Mouse (Mus musculus) lung, embryonic 16.5 days (tissue): Measurements from ENCODE around the gene Lhx6. TPM values are rescaled to one million over a fixed set of nuclear protein-coding genes. Genes with fewer than 3 reads are reported as not detected.

Experiments used
- ATAC-seq: fragments of 200-750 bp; cut with Nextera tagmentation; 2 replicates; pipeline ENCODE4 v1.8.0; 2017; ENCODE audit warnings: low read depth, mild to moderate bottlenecking, moderate library complexity
- H3K27ac ChIP-seq: fragments of 300-500 bp; sonication (generic); 2 replicates; pipeline ENCODE4 v1.5.1; 2014; ENCODE audit warnings: mild to moderate bottlenecking, control low read depth, low read length
- H3K27me3 ChIP-seq: fragments of 300-500 bp; sonication (generic); 2 replicates; pipeline ENCODE4 v1.6.1; 2014; ENCODE audit warnings: low read depth, low read length, mixed read lengths; ENCODE audit not compliant: control insufficient read depth, insufficient read depth
- H3K36me3 ChIP-seq: fragments of 300-500 bp; sonication (generic); 2 replicates; pipeline ENCODE4 v1.6.1; 2014; ENCODE audit warnings: low read length; ENCODE audit not compliant: control insufficient read depth, insufficient read depth
- H3K4me1 ChIP-seq: fragments of 300-500 bp; sonication (generic); replicated peaks from 2 replicates; pipeline ENCODE4 v1.6.1; 2014; ENCODE audit warnings: low read length, mixed read lengths; ENCODE audit not compliant: control insufficient read depth, insufficient read depth
- H3K4me2 ChIP-seq: fragments of 300-500 bp; sonication (generic); 2 replicates; pipeline ENCODE4 v1.6.1; 2014; ENCODE audit warnings: low read depth, low read length, control low read depth
- H3K4me3 ChIP-seq: fragments of 300-500 bp; sonication (generic); 2 replicates; pipeline ENCODE4 v1.5.1; 2014; ENCODE audit warnings: mild to moderate bottlenecking, low read length, control low read depth
- H3K9ac ChIP-seq: fragments of 300-500 bp; sonication (generic); 2 replicates; pipeline ENCODE4 v1.6.1; 2014; ENCODE audit warnings: low read length, control low read depth
- H3K9me3 ChIP-seq: fragments of 300-500 bp; sonication (generic); 2 replicates; pipeline ENCODE4 v1.6.1; 2016; ENCODE audit warnings: low read length; ENCODE audit not compliant: control insufficient read depth
- whole genome bisulfite sequencing: fragments of 180-500 bp; shearing (Covaris S2); extraction: QIAGEN DNeasy Blood & Tissue Kit; methylation state at CpG from one replicate; pipeline ENCODE4 v1.1.7; 2014; 5-methylcytosine and 5-hydroxymethylcytosine counted together
- polyA plus RNA-seq: library from polyadenylated mRNA; unstranded; fragments of >200 nt; fragmentation: Nextera tagmentation; extraction: Ambion mirVana; gene quantifications from 2 replicates; pipeline ENCODE4 v1.2.1, GENCODE M21; 2015

The Lhx6 gene
- polyA plus RNA-seq, 1 experiment from 2014 or later: 4.7 TPM

DNA sequence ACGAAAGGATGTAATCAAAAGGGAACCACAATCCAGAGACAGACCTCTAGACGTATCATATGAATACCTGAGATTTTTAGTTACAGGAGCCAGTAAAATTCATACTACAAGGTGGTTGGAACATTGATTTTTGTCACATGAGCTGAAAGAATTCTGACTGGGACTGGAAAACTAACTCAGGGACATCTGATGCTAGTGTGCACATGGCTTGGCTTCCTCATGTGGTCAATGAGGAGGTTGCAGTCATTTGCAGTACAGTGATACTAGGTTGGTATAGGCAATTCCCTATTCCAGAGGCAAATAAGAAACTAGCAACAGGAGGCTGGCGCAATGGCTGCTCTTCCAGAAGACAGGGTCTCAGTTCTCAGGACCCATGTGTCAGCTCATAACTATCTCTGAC is 7.4 kb upstream of the Lhx6 start:
- Histone ChIP-seq H3K9me3 (no peaks in the 10 kb centered on the region), H3K4me3 (no peak overlapping the region), H3K36me3 (peaks cover 14% of the 10 kb centered on the region), H3K4me2 (no peak overlapping the region), H3K27me3 (peaks cover 22% of the 10 kb centered on the region), H3K9ac (no peak overlapping the region), H3K27ac (no peak overlapping the region), H3K4me1 (no peaks in the 10 kb centered on the region)
- no peak for ATAC-seq
- WGBS: 71% methylated on average over 3 of the region's 3 CpGs

DNA sequence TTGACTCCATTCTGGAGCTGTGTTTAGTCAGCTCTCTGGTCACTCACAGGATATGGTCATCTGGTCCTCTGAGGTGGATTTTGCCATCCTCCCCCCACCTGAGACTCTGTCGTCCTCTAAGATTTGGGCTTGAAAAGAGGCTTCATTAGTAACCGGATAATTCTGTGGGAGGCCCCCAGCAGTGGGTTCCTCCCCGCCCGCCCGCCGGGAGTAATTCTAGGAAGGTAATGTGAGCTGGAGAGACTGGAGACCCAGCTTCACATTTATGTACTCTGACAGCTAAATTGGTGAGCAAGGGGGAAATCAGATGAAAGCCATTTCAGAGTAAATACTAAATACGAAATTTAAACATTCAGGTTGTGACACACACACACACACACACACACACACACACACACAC is 3.4 kb upstream of the Lhx6 start:
- Histone ChIP-seq H3K27me3 (peaks cover 58% of the 10 kb centered on the region), H3K36me3 (no peaks in the 10 kb centered on the region), H3K27ac (no peak overlapping the region), H3K4me1 (peaks cover 12% of the 10 kb centered on the region), H3K9me3 (no peaks in the 10 kb centered on the region), H3K4me2 (no peak overlapping the region), H3K9ac (no peak overlapping the region), H3K4me3 (no peak overlapping the region)
- no peak for ATAC-seq
- WGBS: 7% methylated on average over 7 of the region's 7 CpGs

DNA sequence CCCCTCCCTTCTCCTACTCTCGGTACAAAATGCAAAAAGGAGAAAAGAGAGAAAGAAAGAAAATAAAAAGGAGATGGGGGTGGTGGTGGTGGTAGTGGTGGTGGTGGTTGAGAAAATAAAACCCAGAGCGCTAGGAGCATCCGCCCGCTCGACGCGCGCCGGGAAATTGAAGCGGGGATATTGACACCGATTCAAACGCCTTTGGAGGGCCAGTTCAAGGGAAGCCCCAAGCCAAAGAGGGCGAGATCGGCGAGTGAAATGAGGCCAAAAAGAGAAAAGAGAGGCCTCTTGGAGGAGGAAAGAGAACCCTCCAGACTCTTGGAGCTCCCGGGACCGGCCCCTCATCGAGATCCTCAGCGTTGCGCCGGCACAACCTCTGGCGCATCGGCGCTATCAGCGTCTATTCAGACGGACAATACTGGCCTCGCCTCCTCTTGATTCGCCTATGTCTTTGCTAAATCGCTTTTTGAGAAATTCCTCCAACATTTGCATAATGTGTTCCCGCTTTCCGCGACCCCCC is 712 bp downstream of the Lhx6 start:
- H3K9me3 ChIP-seq: no peaks in the 10 kb centered on the region
- peaks cover 85% of the 10 kb centered on the region for H3K27me3 ChIP-seq
- H3K4me1 ChIP-seq: peaks cover 25% of the 10 kb centered on the region
- H3K27ac ChIP-seq: no peak overlapping the region
- peak overlapping the region; percentile 77 for H3K4me2 ChIP-seq
- peak overlapping the region; percentile 67 for H3K9ac ChIP-seq
- peak overlapping the region; percentile 56 for H3K4me3 ChIP-seq
- under 1% methylated on average over 32 of the region's 32 CpGs for WGBS
- ATAC-seq: 0 out of 2 replicates have a peak, but pooled peaks have one; percentile 15
- no peaks in the 10 kb centered on the region for H3K36me3 ChIP-seq

DNA sequence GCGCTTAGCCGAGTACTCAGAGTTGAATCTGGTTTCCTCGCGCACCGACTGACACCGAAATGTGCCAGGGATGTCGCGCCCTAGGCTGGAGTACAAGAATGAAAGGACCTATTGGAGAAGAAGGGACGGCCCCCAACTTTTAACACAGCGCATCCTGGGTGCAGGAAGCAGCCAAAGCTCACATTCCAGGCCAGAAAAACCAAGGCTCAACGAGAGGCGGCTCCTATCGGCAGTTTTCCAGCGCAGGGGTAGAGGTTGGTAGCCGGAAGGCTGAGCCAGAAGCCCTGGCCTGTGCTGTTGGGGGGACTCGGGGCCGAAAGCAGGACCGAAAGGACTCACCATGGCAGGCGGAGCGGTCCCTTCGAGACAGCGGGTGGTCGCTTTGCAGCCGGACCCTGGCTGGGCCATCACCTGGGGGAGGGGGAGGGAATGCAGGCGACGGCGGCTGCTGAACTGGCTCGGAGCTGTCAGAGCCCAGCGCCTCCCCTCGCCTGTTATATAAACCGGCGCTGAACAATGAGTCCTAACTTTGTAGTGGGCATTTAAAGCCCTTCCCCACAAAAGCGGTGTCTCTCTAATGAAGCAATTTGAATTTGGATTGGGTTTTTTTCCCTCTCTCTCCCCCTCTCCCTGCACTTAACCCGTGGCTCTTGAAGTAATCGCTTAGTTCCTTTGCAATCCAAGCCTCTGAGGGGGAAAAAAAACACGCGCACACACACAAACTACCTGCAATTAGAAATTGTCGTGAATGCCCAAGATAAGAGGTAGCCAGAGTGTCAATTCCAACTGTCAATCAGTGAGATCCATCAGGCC is 1.4 kb downstream of the Lhx6 start:
- ATAC-seq: no peak
- Histone ChIP-seq H3K4me3 (peak overlapping the region; percentile 56), H3K9me3 (no peaks in the 10 kb centered on the region), H3K36me3 (no peaks in the 10 kb centered on the region), H3K9ac (peak overlapping the region; percentile 53), H3K4me2 (peak overlapping the region; percentile 77), H3K27me3 (peaks cover 87% of the 10 kb centered on the region), H3K27ac (no peak overlapping the region), H3K4me1 (peaks cover 25% of the 10 kb centered on the region)
- WGBS: 2% methylated on average over 38 of the region's 38 CpGs

DNA sequence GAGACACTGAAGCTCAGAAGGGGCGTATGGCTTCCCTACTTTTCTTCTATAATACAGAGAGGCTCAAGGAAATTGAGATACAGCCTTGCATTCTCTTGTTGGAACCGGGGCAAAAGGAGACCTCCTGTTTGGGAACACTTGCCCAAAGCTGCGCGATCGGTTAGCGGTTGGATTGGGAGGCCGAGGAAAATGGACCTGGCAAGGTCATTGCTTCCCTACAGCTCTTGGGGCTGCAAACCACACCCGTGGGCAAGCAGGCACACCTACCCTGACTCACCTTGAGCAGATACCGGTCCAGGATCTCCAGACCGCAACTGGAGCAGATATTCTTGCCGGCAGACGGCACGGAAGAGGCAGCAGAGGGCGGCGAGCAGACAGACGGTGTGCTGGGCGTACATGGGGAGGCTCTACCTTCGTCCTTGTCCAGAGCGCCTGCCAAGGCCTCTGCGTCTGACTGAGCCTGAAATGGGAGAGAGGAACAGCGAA is 2.1 kb downstream of the Lhx6 start:
- Histone ChIP-seq H3K36me3 (no peaks in the 10 kb centered on the region), H3K9me3 (no peaks in the 10 kb centered on the region), H3K4me1 (peaks cover 25% of the 10 kb centered on the region), H3K9ac (peak overlapping the region; percentile 53; the same call in 1 of the 2 replicates), H3K27ac (no peak overlapping the region), H3K4me2 (peak overlapping the region; percentile 77), H3K27me3 (peaks cover 88% of the 10 kb centered on the region), H3K4me3 (peak overlapping the region; percentile 56)
- no peak for ATAC-seq
- WGBS: 5% methylated on average over 21 of the region's 21 CpGs

DNA sequence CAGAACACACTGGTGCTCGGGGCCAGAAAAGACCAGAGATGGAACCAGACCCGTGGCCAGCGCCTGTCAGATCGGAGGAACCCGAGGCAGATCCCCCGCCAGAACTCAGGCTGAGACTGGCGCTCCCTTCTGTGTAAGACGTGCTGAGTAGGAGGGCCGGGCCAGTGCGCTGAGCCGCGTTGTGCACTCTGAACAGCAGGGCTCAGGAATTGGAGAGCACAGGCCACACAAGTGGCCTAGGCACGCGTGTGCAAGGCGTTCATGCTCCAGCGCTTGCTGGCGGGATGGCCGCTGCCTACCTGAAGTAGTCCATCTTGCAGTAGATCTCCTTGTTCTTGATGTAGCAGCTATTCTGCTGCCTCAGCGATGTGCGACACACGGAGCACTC is 2.7 kb downstream of the Lhx6 start:
- Histone ChIP-seq H3K4me3 (peak overlapping the region; percentile 56), H3K4me2 (peak overlapping the region; percentile 77), H3K4me1 (peaks cover 25% of the 10 kb centered on the region), H3K9ac (0 out of 2 replicates have a peak overlapping the region, but pooled peaks have one; percentile 53), H3K9me3 (no peaks in the 10 kb centered on the region), H3K27me3 (peaks cover 89% of the 10 kb centered on the region), H3K27ac (no peak overlapping the region), H3K36me3 (no peaks in the 10 kb centered on the region)
- 3% methylated on average over 21 of the region's 21 CpGs for WGBS
- ATAC-seq: peak; percentile 67

DNA sequence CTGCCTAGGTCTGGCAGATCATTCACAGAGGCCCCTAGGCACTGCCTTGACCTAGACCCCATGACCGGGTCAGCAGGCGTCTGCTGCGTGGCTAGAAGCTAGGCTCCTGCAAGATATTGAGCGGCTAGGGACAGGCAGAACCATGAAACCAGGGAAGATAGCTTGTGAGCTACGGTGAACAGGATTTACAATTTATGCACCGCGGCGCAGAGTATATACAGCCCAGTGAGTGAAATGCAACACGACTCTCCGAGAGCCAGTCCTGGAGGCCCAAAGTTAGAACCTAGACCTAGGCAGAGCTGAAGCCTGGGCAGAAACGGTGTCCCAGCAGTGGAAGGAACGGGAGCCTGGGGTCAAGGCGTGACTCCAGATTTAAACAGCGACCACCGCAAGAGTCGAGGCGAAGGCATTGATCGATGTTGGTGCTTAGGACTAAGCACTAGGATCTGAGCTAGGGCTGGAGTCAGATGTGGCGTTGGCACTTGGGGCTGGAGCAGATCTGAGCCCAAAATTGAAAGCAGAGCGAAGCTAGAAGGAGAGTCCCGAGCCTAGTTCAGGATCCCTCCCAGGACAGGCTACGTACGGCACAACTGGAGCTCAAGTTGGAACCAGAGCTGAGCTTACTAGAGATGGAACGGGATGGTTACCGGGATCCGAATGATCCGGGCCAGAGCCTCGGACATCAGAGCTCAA is 3.2 kb downstream of the Lhx6 start:
- 7% methylated on average over 28 of the region's 28 CpGs for WGBS
- Histone ChIP-seq H3K4me3 (peak overlapping the region; percentile 56), H3K27me3 (peaks cover 90% of the 10 kb centered on the region), H3K4me1 (peaks cover 25% of the 10 kb centered on the region), H3K9me3 (no peaks in the 10 kb centered on the region), H3K4me2 (peak overlapping the region; percentile 77), H3K9ac (no peak overlapping the region), H3K36me3 (no peaks in the 10 kb centered on the region), H3K27ac (no peak overlapping the region)
- ATAC-seq: no peak

DNA sequence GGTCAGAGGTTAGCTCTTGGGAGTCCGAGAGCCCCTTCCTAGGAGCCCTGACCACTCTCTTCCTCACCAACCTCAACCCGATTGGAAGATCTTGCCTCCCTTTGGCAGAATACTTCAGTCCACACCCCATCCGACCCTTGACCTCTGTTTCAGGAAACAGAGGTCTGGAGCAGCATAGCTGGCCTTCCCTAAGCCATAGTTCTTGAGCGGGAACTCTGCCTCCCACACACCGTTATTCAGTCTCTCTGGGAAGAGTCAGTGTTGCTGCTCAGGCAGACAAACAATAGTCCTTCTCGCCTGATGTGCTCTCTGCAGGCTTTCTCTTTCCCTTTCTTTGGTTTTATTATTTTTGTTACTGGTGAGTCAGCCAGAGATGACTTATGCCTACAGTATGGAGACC is 5.5 kb downstream of the Lhx6 start:
- peaks cover 91% of the 10 kb centered on the region for H3K27me3 ChIP-seq
- 13% methylated on average over 6 of the region's 6 CpGs for WGBS

DNA sequence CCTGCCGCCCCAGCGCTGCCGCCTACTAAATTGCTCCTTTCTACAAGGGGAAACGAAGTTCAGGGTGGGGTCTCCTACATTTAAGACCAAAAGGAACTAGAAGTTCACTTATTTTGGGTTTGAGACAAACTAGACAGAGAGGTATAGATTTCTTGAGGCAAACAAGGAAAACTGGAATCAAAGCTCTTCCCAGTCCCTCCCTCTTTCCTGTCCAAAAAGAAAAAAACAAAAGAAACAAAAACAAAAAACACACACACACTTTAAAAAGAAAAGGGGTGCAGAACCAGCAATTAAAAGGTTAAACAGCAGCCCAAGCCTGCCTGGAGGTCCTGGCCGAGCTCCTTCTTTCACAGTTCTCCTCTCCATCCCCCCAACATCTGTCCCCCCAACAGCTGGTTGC is 7.2 kb downstream of the Lhx6 start:
- Histone ChIP-seq H3K4me3 (no peak overlapping the region), H3K27me3 (peaks cover 92% of the 10 kb centered on the region), H3K4me1 (peaks cover 8% of the 10 kb centered on the region), H3K9me3 (no peaks in the 10 kb centered on the region), H3K36me3 (no peaks in the 10 kb centered on the region), H3K27ac (no peak overlapping the region), H3K4me2 (no peak overlapping the region), H3K9ac (no peak overlapping the region)
- ATAC-seq: no peak
- 13% methylated on average over 5 of the region's 5 CpGs for WGBS

More for the DNA sequence above, 5.5 kb downstream of the Lhx6 start:
- Histone ChIP-seq H3K4me2 (no peak overlapping the region), H3K4me3 (no peak overlapping the region), H3K4me1 (peaks cover 20% of the 10 kb centered on the region), H3K36me3 (no peaks in the 10 kb centered on the region), H3K27ac (no peak overlapping the region), H3K9ac (no peak overlapping the region), H3K9me3 (no peaks in the 10 kb centered on the region)
- ATAC-seq: no peak
